Mouse (Mus musculus): Measurements from ENCODE around the gene Nos1.

DNA sequence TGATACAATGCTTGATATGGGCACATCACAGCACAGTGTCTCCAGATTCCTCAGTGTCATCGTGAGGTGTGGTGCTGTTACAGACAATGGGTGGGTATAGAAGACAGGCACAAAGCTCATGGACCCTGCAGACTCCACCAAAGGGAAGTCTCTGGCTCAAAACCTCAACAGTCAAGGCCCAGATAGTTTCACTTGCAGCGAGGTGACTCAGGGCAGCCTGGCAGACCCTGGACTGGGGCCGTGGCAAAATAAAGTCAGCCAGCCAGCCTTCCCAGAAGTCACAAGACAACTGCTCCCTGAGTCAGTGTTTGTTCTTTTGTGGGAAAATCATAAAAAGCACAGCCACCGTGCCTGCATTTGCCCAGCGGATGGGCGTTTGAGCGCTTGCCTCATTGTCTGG is 93.4 kb downstream of the Nos1 start:
- TF ChIP-seq GATA1 (IDR thresholded peaks at IDR 0.05; ENCODE audit: low read length) (no peak), TAL1 (IDR thresholded peaks at IDR 0.05; ENCODE audit: low read length) (no peak)

Measured in erythroblast, embryonic 14.5 days (primary cell).